Mouse (Mus musculus) CH12F3 (cell line): ENCODE results near the gene Gm45234.

Experiments used
- in situ Hi-C: fragments of 300-500 bp; cut with MboI; formaldehyde crosslinking; loops from 2 replicates; pipeline ENCODE4 v1.14.3; 2020; ENCODE audit warnings: low sequenced_read_pairs

Gene Gm45234

DNA sequence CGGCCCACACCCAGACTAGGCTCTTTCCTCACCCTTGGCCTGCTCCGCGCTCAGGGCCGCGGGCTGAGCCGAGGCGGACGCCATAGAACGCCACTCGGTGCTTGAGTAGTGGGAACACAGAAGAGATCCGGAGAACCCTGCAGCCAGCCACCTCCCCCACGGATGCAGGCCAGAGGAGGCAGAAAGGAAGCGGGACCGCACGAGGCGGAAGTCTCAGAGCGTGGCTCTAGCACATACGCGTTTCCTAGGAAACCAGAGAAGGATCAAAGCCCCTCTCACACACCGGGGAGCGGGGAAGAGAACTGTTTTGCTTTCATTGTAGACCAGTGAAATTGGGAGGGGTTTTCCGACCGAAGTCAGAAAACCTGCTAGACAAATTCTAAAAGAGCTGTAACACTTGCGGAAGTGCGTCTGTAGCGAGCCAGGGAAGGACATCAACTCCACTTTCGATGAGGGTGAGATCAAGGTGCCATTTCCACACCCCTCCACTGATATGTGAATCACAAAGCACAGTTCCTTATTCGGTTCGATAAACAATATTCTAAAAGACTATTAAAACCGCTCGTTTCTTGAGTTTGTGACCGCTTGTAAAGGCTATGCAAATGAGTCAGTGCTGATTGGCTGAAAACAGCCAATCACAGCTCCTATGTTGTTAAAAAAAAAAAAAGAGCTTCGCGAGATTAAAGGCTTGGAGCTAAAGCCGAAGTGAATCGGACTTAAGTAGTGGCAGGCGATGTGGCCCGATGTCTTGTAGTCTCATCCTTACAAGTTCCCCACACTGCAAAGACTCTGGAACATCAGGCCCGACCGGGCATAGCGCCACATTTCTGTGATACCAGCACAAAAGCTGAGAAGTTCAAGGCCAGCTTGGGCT, 14.7 kb downstream of the Gm45234 start, which contains the start of gene Grcc10:
Gene Grcc10, minus strand, starts transcription at position 487 of the 874 bp plus-strand sequence.
- in situ Hi-C loops = no loop called here

DNA sequence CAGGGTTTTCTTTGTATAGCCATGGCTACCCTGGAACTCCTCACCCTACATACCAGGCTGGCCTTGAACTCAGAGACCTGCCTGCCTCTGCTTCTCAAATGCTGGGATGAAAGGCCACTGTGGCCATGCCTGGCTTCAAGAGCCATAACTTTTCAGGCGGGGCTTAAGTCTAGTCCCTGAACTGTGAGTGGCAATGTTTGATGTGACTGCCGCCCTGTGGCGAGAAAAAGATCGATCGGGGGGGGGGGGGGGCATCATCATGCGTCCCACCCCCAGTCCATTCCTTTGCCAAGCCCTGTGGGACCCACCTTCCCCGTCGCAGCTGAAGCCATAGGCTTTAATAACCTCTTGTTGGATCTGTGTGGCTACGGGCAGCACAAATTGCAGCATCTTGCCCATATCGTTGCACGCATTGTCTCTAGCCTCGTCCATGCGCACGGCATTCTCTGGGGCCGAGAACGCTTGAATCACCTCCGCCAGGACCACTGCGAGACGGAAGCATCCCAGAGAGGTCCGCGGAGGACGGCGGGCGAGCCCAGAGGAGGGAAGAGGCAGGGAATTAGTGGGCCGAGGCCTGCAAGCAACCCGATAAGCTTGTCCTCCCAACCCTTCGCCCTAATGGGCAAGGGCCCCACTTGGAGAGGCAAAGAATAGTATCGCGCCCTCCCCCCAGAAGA, 15.5 kb downstream of the Gm45234 start:
- in situ Hi-C loops = no loop called here

DNA sequence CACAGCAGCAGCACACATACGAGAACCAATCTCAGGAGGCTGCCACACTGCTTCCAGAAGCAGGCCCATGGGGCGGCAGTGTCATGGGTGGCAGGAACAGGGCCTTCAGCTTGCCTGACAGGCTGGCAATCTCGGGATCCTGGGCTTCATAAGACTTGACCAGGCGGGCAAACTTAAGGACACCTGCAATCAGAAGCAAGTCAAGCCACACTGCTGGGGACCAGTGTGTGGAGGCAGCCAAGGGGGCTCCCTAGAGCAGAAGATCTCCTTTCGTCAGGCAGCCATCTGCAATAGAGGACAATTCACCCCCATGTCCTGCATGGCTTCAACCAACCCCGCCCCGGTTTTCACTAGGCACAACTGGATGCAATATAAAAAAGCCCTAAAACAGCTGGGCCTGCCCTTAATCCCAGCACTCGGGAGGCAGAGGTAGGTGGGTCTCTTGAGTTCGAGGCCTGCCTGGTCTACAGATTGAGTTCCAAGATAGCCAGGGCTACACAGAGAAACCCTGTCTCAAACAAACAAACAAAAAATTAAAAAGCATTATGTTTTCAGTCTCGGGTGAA, 16.5 kb downstream of the Gm45234 start:
- in situ Hi-C loops = no loop called here

DNA sequence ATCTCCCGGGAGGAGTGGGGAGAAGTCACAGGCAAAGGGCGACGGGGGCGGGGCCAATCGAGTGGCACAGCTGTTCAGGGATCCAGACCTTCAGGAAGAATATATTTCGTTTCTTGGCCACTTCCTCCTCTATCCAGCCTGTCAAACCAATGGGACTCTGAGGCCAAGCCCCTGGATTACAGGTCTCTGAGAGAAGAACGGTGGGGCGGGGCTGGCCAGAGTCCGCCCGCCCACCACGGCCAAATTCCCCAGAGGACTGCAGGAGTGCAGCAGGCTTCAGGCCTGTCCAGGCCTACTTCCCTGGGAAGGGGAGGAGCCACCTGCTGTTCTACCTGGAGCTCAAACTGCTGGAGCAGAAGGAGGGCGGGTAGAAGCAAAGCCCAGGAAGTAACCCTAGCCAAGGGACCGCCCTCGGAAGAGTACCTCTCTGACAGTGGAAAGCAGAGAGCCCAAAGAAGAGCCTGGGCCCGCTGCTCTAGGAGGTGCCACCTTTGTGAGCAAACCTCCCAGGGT, 17.3 kb downstream of the Gm45234 start, which contains the start of gene Ptpn6:
Gene Ptpn6, minus strand, starts transcription at position 204 of the 513 bp plus-strand sequence.
- in situ Hi-C loops = no loop called here

GRCm38 (mm10) chr6:124737040-124737439, 18.8 kb downstream of the Gm45234 start:
- in situ Hi-C loops = no loop called here

- in situ Hi-C loops = no loop called here
These were observed 21.4 kb downstream of the Gm45234 start for GRCm38 (mm10) chr6:124734417-124734816.

DNA sequence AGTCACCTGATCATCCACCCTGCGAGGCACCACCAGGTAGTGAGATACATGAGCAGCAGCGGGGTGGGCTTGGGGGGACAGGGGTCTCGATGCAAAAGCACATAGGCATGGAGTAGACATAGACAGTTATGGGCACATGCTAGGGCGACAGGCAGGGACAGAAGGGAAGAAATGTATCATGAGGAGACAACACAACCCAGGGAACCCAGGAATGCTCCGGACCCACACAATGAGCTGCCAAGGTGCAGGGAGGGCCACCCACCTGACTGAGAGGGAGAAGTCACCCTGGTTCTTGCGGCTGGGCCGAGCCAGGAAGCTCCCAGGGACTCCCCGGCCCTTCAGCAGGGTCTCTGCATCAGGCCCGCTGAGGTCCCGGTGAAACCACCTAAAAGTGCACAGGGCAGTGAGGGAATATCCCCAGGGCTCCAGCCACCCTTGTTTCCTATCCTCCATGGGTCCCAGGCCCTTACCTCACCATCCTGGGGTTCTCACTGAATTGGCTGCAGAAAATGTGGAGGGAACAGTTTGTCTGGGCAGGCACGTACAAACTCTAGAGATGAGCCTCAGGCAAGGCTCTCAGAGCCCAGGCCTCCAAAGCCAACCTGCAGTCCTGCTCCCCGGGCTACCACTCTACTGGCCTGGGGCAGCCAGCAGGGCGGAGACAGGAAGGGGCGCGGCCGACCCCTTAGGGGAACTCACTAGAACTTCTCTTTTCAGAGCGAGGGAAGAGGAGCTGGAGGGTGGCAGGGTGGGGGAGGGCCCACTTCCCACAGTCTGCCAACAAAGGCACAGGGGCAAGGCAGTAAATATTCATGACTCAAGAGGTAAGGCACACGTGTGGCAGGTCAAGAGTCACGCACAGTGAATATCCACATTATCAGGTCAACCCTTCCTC, 23.1 kb downstream of the Gm45234 start:
- in situ Hi-C loops = no loop called here

GRCm38 (mm10) chr6:124731038-124731437, 24.8 kb downstream of the Gm45234 start:
- in situ Hi-C loops = no loop called here

GRCm38 (mm10) chr6:124729850-124730705, 25.7 kb downstream of the Gm45234 start:
- in situ Hi-C loops = no loop called here

GRCm38 (mm10) chr6:124728621-124729020, 27.2 kb downstream of the Gm45234 start:
- in situ Hi-C loops = no loop called here

DNA sequence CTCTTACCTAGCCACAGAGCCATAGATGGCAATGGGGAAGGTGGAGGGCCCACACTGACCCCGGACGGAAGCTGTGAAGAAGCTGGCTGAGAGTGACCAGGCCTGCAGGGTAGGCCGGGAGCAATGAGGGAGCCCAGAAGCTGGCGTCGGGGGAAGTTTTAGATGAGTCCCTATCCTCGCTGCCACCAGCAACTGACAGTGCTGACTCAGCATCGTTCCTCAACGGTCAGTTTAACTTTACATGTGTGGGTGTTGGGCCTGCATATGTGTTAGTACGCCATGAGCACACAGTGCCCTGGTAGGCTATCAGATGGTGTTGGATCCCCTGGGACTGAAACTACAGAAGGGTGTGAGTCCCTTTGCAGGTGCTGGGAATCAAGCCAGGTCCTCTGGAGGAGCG, 31.3 kb downstream of the Gm45234 start:
- in situ Hi-C loops = no loop called here

GRCm38 (mm10) chr6:124723541-124723940, 32.3 kb downstream of the Gm45234 start:
- in situ Hi-C loops = no loop called here

- in situ Hi-C loops = no loop called here
These were observed 32.8 kb downstream of the Gm45234 start for GRCm38 (mm10) chr6:124722876-124723473.

GRCm38 (mm10) chr6:124720904-124721303, 34.9 kb downstream of the Gm45234 start:
- in situ Hi-C loops = no loop called here

- in situ Hi-C loops = no loop called here
These were observed 36.4 kb downstream of the Gm45234 start for GRCm38 (mm10) chr6:124719354-124719978.

DNA sequence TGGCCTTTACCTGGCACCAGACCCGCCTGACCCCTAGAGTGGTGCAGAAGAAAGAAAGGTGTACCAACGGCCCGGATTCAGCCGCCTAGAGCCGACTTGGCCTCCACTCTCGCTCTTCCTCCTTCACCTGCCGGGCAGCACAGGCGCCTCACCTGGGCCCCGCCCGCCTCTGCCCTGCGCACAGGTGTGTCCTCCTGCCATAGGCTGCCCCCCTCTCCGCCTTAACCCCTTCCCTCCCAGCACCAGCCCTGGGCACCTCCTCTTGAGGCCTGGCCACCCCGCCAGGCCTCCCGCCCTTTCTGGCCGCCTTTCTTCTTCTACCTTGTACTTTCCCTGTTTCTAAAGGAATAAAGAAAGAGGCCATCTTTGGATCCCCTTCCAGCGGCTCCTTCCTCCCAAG, 37.1 kb downstream of the Gm45234 start:
- in situ Hi-C loops = no loop called here

DNA sequence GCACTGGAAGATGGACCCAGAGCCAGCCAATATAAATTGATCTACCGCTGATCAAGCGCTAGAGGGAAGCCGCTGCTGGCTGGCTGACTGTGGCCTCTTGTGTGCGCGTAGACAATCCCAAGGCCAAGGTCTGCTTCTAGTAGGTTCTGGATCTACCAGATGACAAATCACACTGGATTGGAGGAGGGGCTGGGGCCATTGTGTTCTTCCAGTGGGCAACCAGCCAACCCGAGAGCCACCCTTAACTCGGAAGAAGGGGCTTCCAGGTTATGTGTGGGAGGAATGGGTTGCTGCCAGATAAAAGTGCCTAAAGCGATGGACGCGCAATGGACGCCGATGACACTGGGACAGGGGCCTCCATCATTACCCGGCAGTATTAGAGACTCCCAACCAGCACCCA, 37.9 kb downstream of the Gm45234 start:
- in situ Hi-C loops = no loop called here

DNA sequence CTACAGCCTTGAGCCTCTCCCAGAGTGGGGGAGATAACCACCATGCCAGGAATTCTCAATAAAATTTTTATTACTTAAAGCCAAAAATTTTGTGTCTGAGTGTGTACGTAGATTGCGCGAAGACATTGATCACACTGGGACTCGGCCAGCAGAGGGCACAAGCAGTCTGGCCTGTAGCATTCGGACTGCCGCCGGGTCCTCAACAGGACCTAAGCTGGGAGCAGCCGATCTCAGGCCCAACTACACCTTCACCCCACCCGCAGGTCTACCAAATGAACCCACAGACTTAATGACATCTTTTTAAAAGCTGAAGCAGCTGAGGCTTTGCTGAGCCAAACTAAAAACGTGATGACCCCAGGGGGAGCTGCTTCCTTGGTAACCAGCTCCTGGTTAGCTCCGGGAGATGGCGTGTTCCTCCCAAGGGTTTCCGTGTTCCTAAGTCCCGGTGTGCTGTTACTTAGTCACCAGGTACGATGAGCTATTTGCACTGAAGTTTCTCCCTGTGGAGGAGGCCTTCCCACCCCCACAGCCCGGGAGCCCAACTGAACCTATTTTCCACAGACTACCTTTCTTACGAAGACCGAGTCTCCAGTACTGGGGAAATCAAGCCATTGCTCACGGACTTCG, 38.8 kb downstream of the Gm45234 start:
- in situ Hi-C loops = no loop called here
